Mouse (Mus musculus) embryonic facial prominence, embryonic 13.5 days (tissue): ENCODE measurements around the gene Arhgef3. TPM values are rescaled to one million over a fixed set of nuclear protein-coding genes. Genes with fewer than 3 reads are reported as not detected.
A peak's percentile ranks its signal among the peaks of the same experiment; 100 is the strongest.

Source experiments
- ATAC-seq: fragments of 200-750 bp; cut with Nextera tagmentation; 2 replicates; pipeline ENCODE4 v1.8.0; 2017; ENCODE audit warnings: low read depth; ENCODE audit not compliant: insufficient number of reproducible peaks, insufficient read depth, low FRiP score, low TSS enrichment
- H3K27ac ChIP-seq: fragments of 300-500 bp; sonication (generic); 2 replicates; pipeline ENCODE4 v1.5.1; 2015; ENCODE audit warnings: moderate library complexity, mild to moderate bottlenecking, inconsistent platforms
- H3K27me3 ChIP-seq: fragments of 300-500 bp; sonication (generic); 2 replicates; pipeline ENCODE4 v1.6.1; 2015; ENCODE audit warnings: mild to moderate bottlenecking, inconsistent platforms
- H3K36me3 ChIP-seq: fragments of 300-500 bp; sonication (generic); 2 replicates; pipeline ENCODE4 v1.6.1; 2015; ENCODE audit warnings: mild to moderate bottlenecking, inconsistent platforms
- H3K4me1 ChIP-seq: fragments of 300-500 bp; sonication (generic); 2 replicates; pipeline ENCODE4 v1.6.1; 2015; ENCODE audit warnings: inconsistent platforms
- H3K4me2 ChIP-seq: fragments of 300-500 bp; sonication (generic); 2 replicates; pipeline ENCODE4 v1.6.1; 2015; ENCODE audit warnings: moderate library complexity, mild to moderate bottlenecking, inconsistent platforms
- H3K4me3 ChIP-seq: fragments of 300-500 bp; sonication (generic); 2 replicates; pipeline ENCODE4 v1.5.1; 2015; ENCODE audit warnings: mild to moderate bottlenecking, inconsistent platforms
- H3K9ac ChIP-seq: fragments of 300-500 bp; sonication (generic); 2 replicates; pipeline ENCODE4 v1.6.1; 2015; ENCODE audit warnings: mild to moderate bottlenecking, inconsistent platforms
- H3K9me3 ChIP-seq: fragments of 300-500 bp; sonication (generic); 2 replicates; pipeline ENCODE4 v1.6.1; 2016; ENCODE audit warnings: inconsistent platforms
- WGBS: fragments of 180-500 bp; shearing (Covaris S2); methylation state at CpG from one replicate; pipeline ENCODE4 v1.1.7; 2015; ENCODE audit warnings: mixed read lengths; 5-methylcytosine and 5-hydroxymethylcytosine counted together
- polyA plus RNA-seq: library from polyadenylated mRNA; unstranded; fragments of >200 nt; fragmentation: Nextera tagmentation; extraction: Ambion mirVana; gene quantifications from 2 replicates; pipeline ENCODE4 v1.2.1, GENCODE M21; 2015

Arhgef3 gene
- polyA plus RNA-seq, 1 experiment from 2014 or later, result 12.8 TPM

- H3K4me3 ChIP-seq, result no peak overlapping the region
- H3K27me3 ChIP-seq, result no peaks in the 10 kb centered on the region
- no peak overlapping the region for H3K9ac ChIP-seq
- no peak overlapping the region for H3K4me2 ChIP-seq
- H3K4me1 ChIP-seq, result peaks cover 45% of the 10 kb centered on the region
- no peak overlapping the region for H3K27ac ChIP-seq
- H3K9me3 ChIP-seq, result no peaks in the 10 kb centered on the region
- no peaks in the 10 kb centered on the region for H3K36me3 ChIP-seq
- 67% methylated on average over 6 of the region's 6 CpGs for WGBS
- ATAC-seq, result no peak
Measured at GRCm38 (mm10) chr14:27355151-27355550, 240.5 kb downstream of the Arhgef3 start.

GRCm38 (mm10) chr14:27355937-27356336, 241.2 kb downstream of the Arhgef3 start:
- no peak overlapping the region for H3K4me3 ChIP-seq
- H3K27me3 ChIP-seq, result no peaks in the 10 kb centered on the region
- no peaks in the 10 kb centered on the region for H3K9me3 ChIP-seq
- no peaks in the 10 kb centered on the region for H3K36me3 ChIP-seq
- H3K27ac ChIP-seq, result no peak overlapping the region
- no peak overlapping the region for H3K4me2 ChIP-seq
- peaks cover 37% of the 10 kb centered on the region for H3K4me1 ChIP-seq
- H3K9ac ChIP-seq, result no peak overlapping the region
- no peak for ATAC-seq
- 81% methylated on average over 4 of the region's 4 CpGs for WGBS

DNA sequence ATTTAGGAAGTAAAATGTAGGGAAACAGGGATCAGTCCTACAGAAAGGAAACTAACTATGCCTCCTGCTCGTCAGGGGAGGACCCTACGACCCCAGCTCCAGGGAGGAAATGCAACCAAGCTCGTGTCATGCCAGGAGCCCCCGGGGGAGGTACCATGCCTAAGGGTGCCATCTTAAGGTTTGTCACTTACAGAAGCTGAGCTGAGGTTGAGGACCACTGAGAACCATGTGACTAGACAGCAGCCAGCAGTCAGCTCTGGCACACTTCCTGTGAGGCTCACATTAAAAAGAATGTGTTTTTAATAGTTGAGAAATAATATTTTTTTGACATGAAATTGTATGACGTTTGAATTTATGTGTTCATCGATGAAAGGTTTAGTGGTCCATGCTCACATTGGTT, 242.4 kb downstream of the Arhgef3 start:
- Histone ChIP-seq H3K27ac (no peak overlapping the region), H3K4me2 (no peak overlapping the region), H3K27me3 (no peaks in the 10 kb centered on the region), H3K9me3 (no peaks in the 10 kb centered on the region), H3K36me3 (no peaks in the 10 kb centered on the region), H3K4me3 (no peak overlapping the region), H3K4me1 (peaks cover 32% of the 10 kb centered on the region), H3K9ac (no peak overlapping the region)
- no peak for ATAC-seq
- 54% methylated on average over 6 of the region's 6 CpGs for WGBS

DNA sequence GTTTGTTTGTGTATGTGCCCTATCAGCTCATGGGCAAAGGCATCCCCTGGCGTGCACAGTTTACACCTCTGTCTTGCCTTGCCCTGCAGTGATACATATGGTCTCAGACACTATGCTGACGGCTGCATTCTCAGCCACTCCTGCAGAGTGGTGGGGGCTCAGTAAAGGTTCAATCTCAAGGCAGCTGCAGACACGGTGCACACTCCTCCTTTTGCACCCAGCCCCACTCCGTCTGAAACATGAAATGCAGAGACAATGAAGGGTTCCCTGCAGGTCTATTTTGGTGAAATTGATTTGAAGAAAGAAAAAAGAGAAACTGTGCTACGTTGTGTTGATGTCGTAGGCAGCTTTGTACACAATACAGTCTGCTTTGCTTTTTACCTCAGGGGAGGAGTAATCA, 243.5 kb downstream of the Arhgef3 start:
- Histone ChIP-seq H3K27me3 (0 out of 2 replicates have a peak, but pooled peaks cover 3% of the 10 kb centered on the region), H3K4me2 (no peak overlapping the region), H3K4me3 (no peak overlapping the region), H3K36me3 (no peaks in the 10 kb centered on the region), H3K4me1 (peaks cover 21% of the 10 kb centered on the region), H3K27ac (no peak overlapping the region), H3K9ac (no peak overlapping the region), H3K9me3 (no peaks in the 10 kb centered on the region)
- no peak for ATAC-seq
- 57% methylated on average over 6 of the region's 6 CpGs for WGBS

- H3K4me2 ChIP-seq, result no peak overlapping the region
- peaks cover 10% of the 10 kb centered on the region for H3K4me1 ChIP-seq
- H3K9me3 ChIP-seq, result no peaks in the 10 kb centered on the region
- H3K36me3 ChIP-seq, result no peaks in the 10 kb centered on the region
- H3K27ac ChIP-seq, result no peak overlapping the region
- 77% methylated on average over 7 of the region's 7 CpGs for WGBS
- ATAC-seq, result no peak
- no peak overlapping the region; the same call in 1 of the 2 replicates for H3K9ac ChIP-seq
- no peak overlapping the region for H3K4me3 ChIP-seq
- 0 out of 2 replicates have a peak, but pooled peaks cover 3% of the 10 kb centered on the region for H3K27me3 ChIP-seq
Measured at GRCm38 (mm10) chr14:27360849-27361248, 246.2 kb downstream of the Arhgef3 start.

DNA sequence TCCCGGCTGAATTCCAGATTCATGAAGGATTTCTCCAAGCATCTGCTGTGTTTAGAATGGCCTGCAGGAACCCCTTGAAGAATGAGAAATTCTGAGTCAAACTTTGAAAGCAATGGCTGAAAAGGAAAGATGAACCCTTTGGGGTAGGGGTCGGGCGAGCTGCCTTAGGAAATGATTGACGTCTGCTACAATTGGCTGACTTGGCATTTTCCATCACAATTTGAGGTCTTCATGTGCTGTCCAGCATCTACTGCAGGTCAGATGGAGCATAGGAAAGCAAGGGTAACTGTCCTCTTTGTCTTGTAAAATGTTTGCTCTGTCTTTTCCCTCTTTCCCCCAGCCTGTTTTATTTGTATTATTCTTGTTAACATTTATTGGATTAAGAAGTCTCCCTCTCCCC, 246.8 kb downstream of the Arhgef3 start:
- no peak for ATAC-seq
- Histone ChIP-seq H3K4me2 (no peak overlapping the region), H3K4me1 (peaks cover 6% of the 10 kb centered on the region), H3K27ac (no peak overlapping the region), H3K36me3 (no peaks in the 10 kb centered on the region), H3K9ac (no peak overlapping the region), H3K27me3 (0 out of 2 replicates have a peak, but pooled peaks cover 3% of the 10 kb centered on the region), H3K9me3 (no peaks in the 10 kb centered on the region), H3K4me3 (no peak overlapping the region)
- 51% methylated on average over 4 of the region's 4 CpGs for WGBS

GRCm38 (mm10) chr14:27364668-27365257, 250.1 kb downstream of the Arhgef3 start:
- WGBS, result 70% methylated on average over 5 of the region's 5 CpGs
- H3K4me3 ChIP-seq, result no peak overlapping the region
- H3K4me1 ChIP-seq, result peaks cover 23% of the 10 kb centered on the region
- H3K4me2 ChIP-seq, result no peak overlapping the region
- H3K36me3 ChIP-seq, result no peaks in the 10 kb centered on the region
- no peak overlapping the region for H3K9ac ChIP-seq
- H3K27ac ChIP-seq, result no peak overlapping the region
- no peaks in the 10 kb centered on the region for H3K9me3 ChIP-seq
- no peak for ATAC-seq
- 0 out of 2 replicates have a peak, but pooled peaks cover 3% of the 10 kb centered on the region for H3K27me3 ChIP-seq

DNA sequence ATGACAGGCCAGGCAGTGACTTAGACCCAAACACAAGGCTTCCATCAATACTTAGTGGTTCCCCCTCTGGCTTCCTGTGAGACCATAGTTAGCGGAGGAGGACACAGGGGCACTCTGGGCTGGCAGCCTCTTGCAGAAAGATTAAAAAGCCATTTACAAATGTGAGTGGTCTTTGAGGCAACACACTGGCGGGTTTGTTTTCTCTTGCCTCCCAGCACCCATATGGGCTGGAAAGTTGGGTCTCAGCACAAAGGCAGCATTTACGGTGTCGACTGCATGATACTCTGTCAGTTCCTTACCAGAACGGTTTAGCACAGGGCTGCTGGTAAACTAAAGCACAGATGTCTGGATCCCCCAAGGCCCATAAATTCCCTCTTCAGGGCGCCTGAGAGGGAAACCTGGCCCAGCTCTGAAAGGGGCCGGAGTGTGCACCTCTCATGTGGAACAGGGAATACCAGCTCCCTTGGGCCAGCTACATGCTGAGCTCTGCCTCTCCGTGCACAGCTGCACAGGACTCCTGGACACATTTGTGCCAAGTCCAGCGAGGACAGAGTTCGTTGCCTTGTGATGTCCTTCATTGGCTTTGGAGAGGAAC, 252.5 kb downstream of the Arhgef3 start:
- 45% methylated on average over 10 of the region's 10 CpGs for WGBS
- no peak overlapping the region for H3K9ac ChIP-seq
- ATAC-seq, result peak; percentile 61; the same call in 1 of the 2 replicates
- no peaks in the 10 kb centered on the region for H3K36me3 ChIP-seq
- H3K4me2 ChIP-seq, result no peak overlapping the region
- peak overlapping the region; percentile 55 for H3K27ac ChIP-seq
- no peaks in the 10 kb centered on the region for H3K9me3 ChIP-seq
- 0 out of 2 replicates have a peak, but pooled peaks cover 3% of the 10 kb centered on the region for H3K27me3 ChIP-seq
- H3K4me3 ChIP-seq, result no peak overlapping the region
- H3K4me1 ChIP-seq, result peaks cover 16% of the 10 kb centered on the region

- no peaks in the 10 kb centered on the region for H3K36me3 ChIP-seq
- H3K4me2 ChIP-seq, result no peak overlapping the region
- no peak; the same call in 1 of the 2 replicates for ATAC-seq
- WGBS, result 47% methylated on average over 4 of the region's 4 CpGs
- H3K4me3 ChIP-seq, result no peak overlapping the region
- no peak overlapping the region for H3K9ac ChIP-seq
- no peaks in the 10 kb centered on the region for H3K27me3 ChIP-seq
- H3K4me1 ChIP-seq, result peaks cover 16% of the 10 kb centered on the region
- no peaks in the 10 kb centered on the region for H3K9me3 ChIP-seq
- H3K27ac ChIP-seq, result peak overlapping the region; percentile 2; the same call in 1 of the 2 replicates
Measured at GRCm38 (mm10) chr14:27368619-27369018, 253.9 kb downstream of the Arhgef3 start.

DNA sequence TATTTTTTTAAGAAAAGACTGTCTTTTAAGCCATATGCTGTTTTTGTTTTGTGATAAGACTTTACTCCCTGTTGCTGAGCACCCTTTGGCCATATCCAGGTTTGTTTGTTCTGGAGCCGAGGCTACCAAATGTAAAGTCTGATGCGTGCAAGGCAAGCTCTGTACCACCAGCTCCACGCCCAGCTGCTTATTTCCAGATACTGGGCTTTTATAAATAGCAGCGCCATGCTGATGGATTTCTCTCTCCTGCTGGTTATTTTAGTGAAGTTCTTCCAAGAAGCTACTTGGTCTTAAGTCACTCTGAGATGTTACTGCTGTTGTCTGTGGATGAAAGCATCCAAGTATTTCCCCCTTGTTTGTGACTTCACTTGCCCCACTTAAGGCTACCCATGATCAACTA, 254.8 kb downstream of the Arhgef3 start:
- WGBS, result 88% methylated on average over 4 of the region's 4 CpGs
- H3K4me1 ChIP-seq, result peaks cover 16% of the 10 kb centered on the region
- no peak for ATAC-seq
- no peak overlapping the region for H3K4me2 ChIP-seq
- no peaks in the 10 kb centered on the region for H3K27me3 ChIP-seq
- no peak overlapping the region for H3K27ac ChIP-seq
- no peak overlapping the region for H3K4me3 ChIP-seq
- H3K9me3 ChIP-seq, result no peaks in the 10 kb centered on the region
- no peak overlapping the region for H3K9ac ChIP-seq
- H3K36me3 ChIP-seq, result no peaks in the 10 kb centered on the region

- Histone ChIP-seq H3K27me3 (no peaks in the 10 kb centered on the region), H3K4me3 (no peak overlapping the region), H3K27ac (peak overlapping the region; percentile 28; the same call in 1 of the 2 replicates), H3K9ac (no peak overlapping the region), H3K9me3 (no peaks in the 10 kb centered on the region), H3K4me1 (peaks cover 15% of the 10 kb centered on the region), H3K4me2 (no peak overlapping the region), H3K36me3 (no peaks in the 10 kb centered on the region)
- ATAC-seq, result no peak
- 55% methylated on average over 8 of the region's 8 CpGs for WGBS
Measured at GRCm38 (mm10) chr14:27371669-27372076, 257.0 kb downstream of the Arhgef3 start.

DNA sequence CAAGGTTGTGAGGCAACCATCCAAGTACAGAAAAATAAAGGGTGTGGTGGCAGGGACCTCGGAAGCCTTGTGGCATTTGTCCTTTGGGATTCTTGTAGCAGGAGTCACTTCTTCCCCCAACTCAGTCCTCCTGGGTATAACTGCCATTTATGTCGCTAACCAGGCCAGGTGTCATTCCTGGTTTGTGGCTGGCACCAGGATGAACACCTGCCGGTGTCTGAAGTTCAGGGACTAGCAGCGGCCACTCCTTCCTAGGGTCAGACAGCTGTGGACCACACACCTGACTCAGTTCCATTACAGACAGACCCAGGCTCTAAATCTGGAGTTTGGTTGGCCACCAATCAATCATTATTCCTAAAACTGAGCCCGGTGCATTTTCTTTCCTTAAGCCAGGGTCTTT, 258.8 kb downstream of the Arhgef3 start:
- 85% methylated on average over 5 of the region's 5 CpGs for WGBS
- no peak overlapping the region for H3K9ac ChIP-seq
- no peak for ATAC-seq
- no peaks in the 10 kb centered on the region for H3K36me3 ChIP-seq
- H3K4me3 ChIP-seq, result no peak overlapping the region
- no peak overlapping the region for H3K4me2 ChIP-seq
- no peaks in the 10 kb centered on the region for H3K27me3 ChIP-seq
- no peak overlapping the region for H3K27ac ChIP-seq
- H3K4me1 ChIP-seq, result no peaks in the 10 kb centered on the region
- H3K9me3 ChIP-seq, result no peaks in the 10 kb centered on the region
